Mouse (Mus musculus) forebrain, embryonic 15.5 days (tissue): ENCODE data around the gene Hopx. TPM values are rescaled to one million over a fixed set of nuclear protein-coding genes. Genes with fewer than 3 reads are reported as not detected.

Experiments used
- ATAC-seq: fragments of 200-750 bp; cut with Nextera tagmentation; replicated peaks from 2 replicates; pipeline ENCODE4 v1.8.0; 2017; ENCODE audit warnings: mild to moderate bottlenecking, moderate TSS enrichment, moderate library complexity
- H3K27ac ChIP-seq: fragments of 300-500 bp; sonication (generic); replicated peaks from 2 replicates; pipeline ENCODE4 v1.5.1; 2015; ENCODE audit warnings: mild to moderate bottlenecking, inconsistent platforms
- H3K27me3 ChIP-seq: fragments of 300-500 bp; sonication (generic); 2 replicates; pipeline ENCODE4 v1.6.1; 2015; ENCODE audit warnings: inconsistent platforms
- H3K36me3 ChIP-seq: fragments of 300-500 bp; sonication (generic); 2 replicates; pipeline ENCODE4 v1.6.1; 2015; ENCODE audit warnings: mild to moderate bottlenecking, inconsistent platforms
- H3K4me1 ChIP-seq: fragments of 300-500 bp; sonication (generic); 2 replicates; pipeline ENCODE4 v1.6.1; 2015; ENCODE audit warnings: inconsistent platforms
- H3K4me2 ChIP-seq: fragments of 300-500 bp; sonication (generic); replicated peaks from 2 replicates; pipeline ENCODE4 v1.6.1; 2015; ENCODE audit warnings: mild to moderate bottlenecking, inconsistent platforms
- H3K4me3 ChIP-seq: fragments of 300-500 bp; sonication (generic); 2 replicates; pipeline ENCODE4 v1.5.1; 2015; ENCODE audit warnings: mild to moderate bottlenecking, inconsistent platforms
- H3K9ac ChIP-seq: fragments of 300-500 bp; sonication (generic); replicated peaks from 2 replicates; pipeline ENCODE4 v1.6.1; 2015; ENCODE audit warnings: mild to moderate bottlenecking, inconsistent platforms
- H3K9me3 ChIP-seq: fragments of 300-500 bp; sonication (generic); 2 replicates; pipeline ENCODE4 v1.6.1; 2016; ENCODE audit warnings: inconsistent platforms
- WGBS: fragments of 180-500 bp; shearing (Covaris S2); methylation state at CpG from one replicate; pipeline ENCODE4 v1.1.7; 2015; ENCODE audit warnings: mixed read lengths; 5-methylcytosine and 5-hydroxymethylcytosine counted together
- polyA plus RNA-seq: library from polyadenylated mRNA; unstranded; fragments of >200 nt; fragmentation: Nextera tagmentation; extraction: Ambion mirVana; gene quantifications from 2 replicates; pipeline ENCODE4 v1.2.1, GENCODE M21; 2015

Hopx gene
- polyA plus RNA-seq, 1 experiment from 2014 or later = 2.2 TPM

GRCm38 (mm10) chr5:77038451-77038850 is 76.5 kb downstream of the Hopx start:
- Histone ChIP-seq H3K9me3 (no peaks in the 10 kb centered on the region), H3K4me2 (no peak overlapping the region), H3K27ac (no peak overlapping the region), H3K9ac (no peak overlapping the region), H3K4me3 (no peak overlapping the region), H3K36me3 (no peaks in the 10 kb centered on the region), H3K27me3 (no peaks in the 10 kb centered on the region), H3K4me1 (no peaks in the 10 kb centered on the region)
- no peak for ATAC-seq
- 92% methylated on average over 10 of the region's 10 CpGs for WGBS

Other genes starting within 250 kb of the Hopx start
- 25.6 and 27.5 TPM in 2 replicates for gene Aasdh, start 209.6 kb downstream of the Hopx start, polyA plus RNA-seq
- gene Paics, start 163.8 kb downstream of the Hopx start, polyA plus RNA-seq = 220 and 224 TPM in 2 replicates
- gene Ppat, start 163.5 kb downstream of the Hopx start, polyA plus RNA-seq = 14.6 and 16.5 TPM in 2 replicates
- 79.0 and 81.3 TPM in 2 replicates for gene Srp72, start 140.4 kb downstream of the Hopx start, polyA plus RNA-seq
- gene Arl9, start 111.1 kb downstream of the Hopx start, polyA plus RNA-seq = not detected in 2 replicates
- 0.31 and 0.57 TPM in 2 replicates for gene Thegl, start 99.1 kb downstream of the Hopx start, polyA plus RNA-seq
- gene Spink2, start 96.3 kb upstream of the Hopx start, polyA plus RNA-seq = 0.48 and 0.64 TPM in 2 replicates
- 8.4 and 8.5 TPM in 2 replicates for gene Rest, start 150.4 kb upstream of the Hopx start, polyA plus RNA-seq
- gene Noa1, start 195.0 kb upstream of the Hopx start, polyA plus RNA-seq = 42.6 and 42.7 TPM in 2 replicates
- gene Polr2b, start 195.0 kb upstream of the Hopx start, polyA plus RNA-seq = 74.3 and 78.5 TPM in 2 replicates